ENCODE assay signal across 12 mouse cellular contexts in genomic region chr3:86093213-86093845, GRCm38 (mm10). TPM values are rescaled to one million over a fixed set of nuclear protein-coding genes. Genes with fewer than 3 reads are reported as not detected.
DNase-seq lines count a peak whose midpoint lies in the region; ATAC-seq lines count a peak whose summit lies in the region.
"Had no signal": no experiment of that assay in that cellular context is flagged by ENCODE, and none has a peak within 500 bp of the region (broad histone marks: within the 10 kb centered on the region; RNA-seq: fewer than 3 reads in every experiment).

No protein-coding gene starts in this region.

- no peak overlapping the region for H3K9ac ChIP-seq in hindbrain, embryonic 15.5 days
- H3K9ac ChIP-seq in neural tube, embryonic 12.5 days, result no peak overlapping the region
- H3K9ac ChIP-seq: heart, embryonic 15.5 days had no signal

- no peaks in the 10 kb centered on the region for H3K27me3 ChIP-seq in forebrain, embryonic 10.5 days (ENCODE audit: poor library complexity, severe bottlenecking)
- H3K27me3 ChIP-seq in hindbrain, embryonic 15.5 days, result no peaks in the 10 kb centered on the region
- H3K27me3 ChIP-seq in neural tube, embryonic 12.5 days (replicated peaks), result no peaks in the 10 kb centered on the region
- H3K27me3 ChIP-seq: CH12.LX; heart, embryonic 15.5 days had no signal

- no peak overlapping the region for H3K4me3 ChIP-seq in forebrain, embryonic 10.5 days
- H3K4me3 ChIP-seq in hindbrain, embryonic 15.5 days, result no peak overlapping the region
- no peak overlapping the region for H3K4me3 ChIP-seq in neural tube, embryonic 12.5 days
- H3K4me3 ChIP-seq: heart, embryonic 15.5 days had no signal

- ATAC-seq in hindbrain, embryonic 15.5 days (ENCODE audit: low FRiP score, low read depth), result peak; percentile 84
- peak; percentile 76; the same call in 1 of the 2 replicates for ATAC-seq in neural tube, embryonic 12.5 days (ENCODE audit: low FRiP score, low read depth)
- no peak for ATAC-seq in monocyte, adult 5-6 weeks (replicated peaks; ENCODE audit: insufficient number of reproducible peaks, low FRiP score, low TSS enrichment, poor library complexity, severe bottlenecking)
- ATAC-seq: lung, postnatal 0 days had no signal

- H3K4me1 ChIP-seq in forebrain, embryonic 10.5 days, result peaks cover 17% of the 10 kb centered on the region
- H3K4me1 ChIP-seq in hindbrain, embryonic 15.5 days (replicated peaks), result peaks cover 15% of the 10 kb centered on the region
- 0 out of 2 replicates have a peak, but pooled peaks cover 7% of the 10 kb centered on the region for H3K4me1 ChIP-seq in neural tube, embryonic 12.5 days
- H3K4me1 ChIP-seq: heart, embryonic 15.5 days had no signal

- H3K36me3 ChIP-seq in forebrain, embryonic 10.5 days (replicated peaks), result no peaks in the 10 kb centered on the region; the same call in 1 of the 2 replicates
- no peaks in the 10 kb centered on the region for H3K36me3 ChIP-seq in hindbrain, embryonic 15.5 days
- no peaks in the 10 kb centered on the region for H3K36me3 ChIP-seq in neural tube, embryonic 12.5 days
- H3K36me3 ChIP-seq: heart, embryonic 15.5 days had no signal

- H3K9me3 ChIP-seq in forebrain, embryonic 10.5 days, result no peaks in the 10 kb centered on the region
- H3K9me3 ChIP-seq in hindbrain, embryonic 15.5 days, result no peaks in the 10 kb centered on the region
- H3K9me3 ChIP-seq in neural tube, embryonic 12.5 days, result no peaks in the 10 kb centered on the region
- H3K9me3 ChIP-seq: heart, embryonic 15.5 days had no signal

- peak; percentile 61 for DNase-seq in left cerebral cortex, postnatal 4 days
- DNase-seq in left cerebral cortex, postnatal 25 days (ENCODE audit: low spot score in 2 of 2), result no peak
- no peak for DNase-seq in forebrain, embryonic 10.5 days (ENCODE audit: extremely low spot score, low spot score)
- DNase-seq in layer of hippocampus, adult 9-10 months (ENCODE audit: low spot score), result no peak
- DNase-seq in adrenal gland, postnatal 4 days (ENCODE audit: low spot score in 2 of 2), result no peak
- DNase-seq: kidney, adult 9 months had no signal

- no peak overlapping the region for H3K4me2 ChIP-seq in hindbrain, embryonic 15.5 days
- no peak overlapping the region for H3K4me2 ChIP-seq in neural tube, embryonic 12.5 days (replicated peaks)
- H3K4me2 ChIP-seq: heart, embryonic 15.5 days had no signal

- WGBS in forebrain, embryonic 10.5 days, result 66% methylated on average over 6 of the region's 6 CpGs
- WGBS in hindbrain, embryonic 15.5 days, result 29% methylated on average over 6 of the region's 6 CpGs
- WGBS in neural tube, embryonic 12.5 days, result 32% methylated on average over 6 of the region's 6 CpGs

- peak overlapping the region; percentile 69 for H3K27ac ChIP-seq in forebrain, embryonic 10.5 days
- peak overlapping the region; percentile 62 for H3K27ac ChIP-seq in hindbrain, embryonic 15.5 days (replicated peaks)
- peak overlapping the region; percentile 26; the same call in 1 of the 2 replicates for H3K27ac ChIP-seq in neural tube, embryonic 12.5 days
- H3K27ac ChIP-seq: heart, embryonic 15.5 days had no signal

- intact Hi-C loops in left cerebral cortex, postnatal 4 days (cut with DNase I), result no loop called here
- intact Hi-C loops in left cerebral cortex, postnatal 25 days (cut with DNase I), result no loop called here

RNA-seq across cellular contexts. Expression of gene Rps3a1, which starts 49.2 kb away (rescaled TPM):
- total RNA-seq in left cerebral cortex, postnatal 4 days (2021), result 100 to 1,000 TPM; 534 to 591 TPM
- total RNA-seq in left cerebral cortex, postnatal 25 days (2021), result 100 to 1,000 TPM; 337 to 339 TPM
- polyA plus RNA-seq in forebrain, embryonic 10.5 days (2016; fragmentation: Nextera tagmentation; extraction: Ambion mirVana), result 1,154 and 1,165 TPM in 2 replicates
- 515 and 586 TPM in 2 replicates for polyA plus RNA-seq in hindbrain, embryonic 15.5 days (2015; fragmentation: Nextera tagmentation; extraction: Ambion mirVana)
- 815 and 820 TPM in 2 replicates for polyA plus RNA-seq in neural tube, embryonic 12.5 days (2016; fragmentation: Nextera tagmentation; extraction: Ambion mirVana)
- total RNA-seq in monocyte, adult 5-6 weeks (2017), result 2,726 to 3,318 TPM (median 3,221 TPM) in 3 replicates
- total RNA-seq in adrenal gland, postnatal 4 days (2021), result 1,000 to 10,000 TPM; 1,164 to 1,170 TPM
